Mouse (Mus musculus) MEL (cell line): ENCODE measurements around the gene Srbd1. TPM values are rescaled to one million over a fixed set of nuclear protein-coding genes. Genes with fewer than 3 reads are reported as not detected.

Experiments used
- DNase-seq: peaks from one replicate; pipeline ENCODE4 v3.0.0; 2011; ENCODE audit warnings: low read depth, low spot score
- H3K27ac ChIP-seq: 2 replicates; pipeline ENCODE4 v1.5.1; 2012; ENCODE audit warnings: low read depth, mild to moderate bottlenecking, control low read depth, low read length, moderate library complexity; ENCODE audit not compliant: control insufficient read depth
- H3K27me3 ChIP-seq, 2 experiments: fragments of 150-350 bp in 1 of 2; sonication (generic) in 1 of 2; 2 replicates each; pipeline ENCODE4 v1.6.1; 2012; ENCODE audit warnings: low read length in 2 of 2, mild to moderate bottlenecking in 2 of 2, improper control_type of control experiment in 1 of 2, moderate library complexity in 1 of 2; ENCODE audit not compliant: insufficient read depth in 2 of 2, control insufficient read depth in 1 of 2
- H3K36me3 ChIP-seq, 2 experiments: 2 replicates each; pipeline ENCODE4 v1.6.1; 2012 to 2014; ENCODE audit warnings: low read length in 2 of 2, improper control_type of control experiment in 1 of 2, inconsistent platforms in 1 of 2, mild to moderate bottlenecking in 1 of 2; ENCODE audit not compliant: insufficient read depth in 2 of 2, control insufficient read depth in 1 of 2
- H3K4me1 ChIP-seq, 2 experiments: fragments of 150-350 bp in 1 of 2; sonication (generic) in 1 of 2; 2 replicates each; pipeline ENCODE4 v1.6.1; 2012; ENCODE audit warnings: low read length in 2 of 2, improper control_type of control experiment in 1 of 2, mild to moderate bottlenecking in 1 of 2; ENCODE audit not compliant: insufficient read depth in 2 of 2, control insufficient read depth in 1 of 2
- H3K4me3 ChIP-seq, 2 experiments: fragments of 150-350 bp in 1 of 2; sonication (generic) in 1 of 2; 2 replicates each; pipeline ENCODE4 v1.5.1; 2012; ENCODE audit warnings: low read depth in 2 of 2, low read length in 2 of 2, mild to moderate bottlenecking in 2 of 2, moderate library complexity in 2 of 2, control low read depth in 1 of 2, improper control_type of control experiment in 1 of 2; ENCODE audit not compliant: control insufficient read depth in 1 of 2, insufficient read depth in 1 of 2
- H3K79me2 ChIP-seq: 2 replicates; pipeline ENCODE4 v1.6.1; 2012; ENCODE audit warnings: mild to moderate bottlenecking, low read length, moderate library complexity; ENCODE audit not compliant: control insufficient read depth, poor library complexity, insufficient read depth
- H3K9ac ChIP-seq: 2 replicates; pipeline ENCODE4 v1.6.1; 2012; ENCODE audit warnings: low read depth, mild to moderate bottlenecking, control low read depth, low read length, moderate library complexity; ENCODE audit not compliant: control insufficient read depth, poor library complexity, severe bottlenecking
- H3K9me3 ChIP-seq: fragments of 150-350 bp; sonication (generic); replicated peaks from 2 replicates; pipeline ENCODE4 v1.6.1; 2012; ENCODE audit warnings: mild to moderate bottlenecking, low read length, improper control_type of control experiment, moderate library complexity; ENCODE audit not compliant: insufficient read depth
- CHD1 ChIP-seq: IDR thresholded peaks from 2 replicates; pipeline ENCODE4 v1.6.1; 2012; ENCODE audit warnings: low read depth, mild to moderate bottlenecking, inconsistent platforms, low read length, improper control_type of control experiment
- CTCF ChIP-seq, 3 experiments: IDR thresholded peaks in 2 of 3; conservative IDR thresholded peaks in 1 of 3; 2 replicates each; pipeline ENCODE4 v1.5.1; 2011 to 2012; ENCODE audit warnings: low read length in 3 of 3, low read depth in 2 of 3, mild to moderate bottlenecking in 2 of 3, improper control_type of control experiment in 1 of 3, inconsistent platforms in 1 of 3, mixed read lengths in 1 of 3, moderate library complexity in 1 of 3; ENCODE audit not compliant: control insufficient read depth in 1 of 3, insufficient read depth in 1 of 3, poor library complexity in 1 of 3, severe bottlenecking in 1 of 3
- ELF1 ChIP-seq: IDR thresholded peaks from 2 replicates; pipeline ENCODE4 v1.6.1; 2014; ENCODE audit warnings: low read depth, mild to moderate bottlenecking, inconsistent platforms, low read length, improper control_type of control experiment, moderate library complexity
- EP300 ChIP-seq, 2 experiments: IDR thresholded peaks; 2 replicates each; pipeline ENCODE4 v1.6.1; 2011; ENCODE audit warnings: improper control_type of control experiment in 2 of 2, low read length in 2 of 2, low read depth in 1 of 2, mild to moderate bottlenecking in 1 of 2
- ETS1 ChIP-seq: IDR thresholded peaks from 2 replicates; pipeline ENCODE4 v1.6.1; 2012; ENCODE audit warnings: low read depth, mild to moderate bottlenecking, inconsistent platforms, low read length, improper control_type of control experiment, moderate library complexity
- GABPA ChIP-seq: IDR thresholded peaks from 2 replicates; pipeline ENCODE4 v1.6.1; 2012; ENCODE audit warnings: low read depth, mild to moderate bottlenecking, inconsistent platforms, low read length, improper control_type of control experiment, moderate library complexity
- GATA1 ChIP-seq: IDR thresholded peaks from 2 replicates; pipeline ENCODE4 v1.6.1; 2011; ENCODE audit warnings: low read depth, low read length, improper control_type of control experiment
- KAT2A ChIP-seq: conservative IDR thresholded peaks from 2 replicates; pipeline ENCODE4 v1.6.1; 2012; ENCODE audit warnings: low read depth, low read length, improper control_type of control experiment, inconsistent platforms
- MAFK ChIP-seq: IDR thresholded peaks from 2 replicates; pipeline ENCODE4 v1.6.1; 2011; ENCODE audit warnings: low read depth, mild to moderate bottlenecking, low read length, improper control_type of control experiment, borderline replicate concordance
- MXI1 ChIP-seq: IDR thresholded peaks from 2 replicates; pipeline ENCODE4 v1.6.1; 2011; ENCODE audit warnings: mild to moderate bottlenecking, low read depth, low read length, improper control_type of control experiment
- MYB ChIP-seq: IDR thresholded peaks from 2 replicates; pipeline ENCODE4 v1.6.1; 2011; ENCODE audit warnings: mild to moderate bottlenecking, low read depth, low read length, improper control_type of control experiment
- MYC ChIP-seq: IDR thresholded peaks from 2 replicates; pipeline ENCODE4 v1.6.1; 2011; ENCODE audit warnings: low read depth, mild to moderate bottlenecking, low read length, improper control_type of control experiment, moderate library complexity
- NRF1 ChIP-seq: IDR thresholded peaks from 2 replicates; pipeline ENCODE4 v1.6.1; 2014; ENCODE audit warnings: low read depth, mild to moderate bottlenecking, inconsistent platforms, low read length, improper control_type of control experiment, moderate library complexity; ENCODE audit not compliant: poor library complexity, insufficient read depth, severe bottlenecking
- POLR2AphosphoS2 ChIP-seq: IDR thresholded peaks from 2 replicates; pipeline ENCODE4 v1.6.1; 2011; ENCODE audit warnings: low read length, improper control_type of control experiment
- RCOR1 ChIP-seq: IDR thresholded peaks from 2 replicates; pipeline ENCODE4 v1.6.1; 2012; ENCODE audit warnings: low read depth, mild to moderate bottlenecking, inconsistent platforms, low read length, improper control_type of control experiment
- SIN3A ChIP-seq: IDR thresholded peaks from 2 replicates; pipeline ENCODE4 v1.6.1; 2012; ENCODE audit warnings: low read length, improper control_type of control experiment, inconsistent platforms
- TAL1 ChIP-seq: IDR thresholded peaks from 2 replicates; pipeline ENCODE4 v1.6.1; 2012; ENCODE audit warnings: mild to moderate bottlenecking, inconsistent platforms, low read length, moderate library complexity, mixed read lengths
- TBP ChIP-seq: IDR thresholded peaks from 2 replicates; pipeline ENCODE4 v1.8.0; 2011; ENCODE audit warnings: low read depth, low read length, improper control_type of control experiment
- TCF12 ChIP-seq: IDR thresholded peaks from 2 replicates; pipeline ENCODE4 v1.6.1; 2014; ENCODE audit warnings: low read depth, mild to moderate bottlenecking, inconsistent platforms, low read length, improper control_type of control experiment, moderate library complexity
- UBTF ChIP-seq: IDR thresholded peaks from 2 replicates; pipeline ENCODE4 v1.6.1; 2012; ENCODE audit warnings: low read depth, mild to moderate bottlenecking, inconsistent platforms, low read length, improper control_type of control experiment, moderate library complexity, borderline replicate concordance; ENCODE audit not compliant: insufficient read depth
- USF2 ChIP-seq, 2 experiments: IDR thresholded peaks; 2 replicates each; pipeline ENCODE4 v1.6.1; 2011 to 2012; ENCODE audit warnings: improper control_type of control experiment in 2 of 2, low read length in 2 of 2, borderline replicate concordance in 1 of 2, inconsistent platforms in 1 of 2, low read depth in 1 of 2, mild to moderate bottlenecking in 1 of 2; ENCODE audit not compliant: insufficient read depth in 1 of 2
- ZC3H11A ChIP-seq: IDR thresholded peaks from 2 replicates; pipeline ENCODE4 v1.6.1; 2012; ENCODE audit warnings: low read depth, mild to moderate bottlenecking, inconsistent platforms, low read length, improper control_type of control experiment
- ZKSCAN1 ChIP-seq: IDR thresholded peaks from 2 replicates; pipeline ENCODE4 v1.6.1; 2012; ENCODE audit warnings: low read depth, mild to moderate bottlenecking, inconsistent platforms, low read length, improper control_type of control experiment, moderate library complexity
- polyA plus RNA-seq, 2 experiments: library from polyadenylated mRNA; stranded (reverse) in 1 of 2; unstranded in 1 of 2; fragments of >175 nt in 1 of 2; fragments of >200 nt in 1 of 2; gene quantifications; 2 replicates each; pipeline versions ENCODE4 v1.2.1 to v1.2.4; 2012; ENCODE audit warnings: low replicate concordance in 2 of 2, low read depth in 1 of 2; ENCODE audit not compliant: insufficient read length in 2 of 2, insufficient read depth in 1 of 2, missing spikeins in 1 of 2
- total RNA-seq: library from RNA; depleted of rRNA; stranded (reverse); fragments of 300-350 nt; gene quantifications from 2 replicates; pipeline ENCODE4 v1.2.3, GENCODE M21; 2012

The Srbd1 gene
- total and polyA plus RNA-seq, 3 experiments = 14.9 to 30.5 TPM; not detected in 1

DNA sequence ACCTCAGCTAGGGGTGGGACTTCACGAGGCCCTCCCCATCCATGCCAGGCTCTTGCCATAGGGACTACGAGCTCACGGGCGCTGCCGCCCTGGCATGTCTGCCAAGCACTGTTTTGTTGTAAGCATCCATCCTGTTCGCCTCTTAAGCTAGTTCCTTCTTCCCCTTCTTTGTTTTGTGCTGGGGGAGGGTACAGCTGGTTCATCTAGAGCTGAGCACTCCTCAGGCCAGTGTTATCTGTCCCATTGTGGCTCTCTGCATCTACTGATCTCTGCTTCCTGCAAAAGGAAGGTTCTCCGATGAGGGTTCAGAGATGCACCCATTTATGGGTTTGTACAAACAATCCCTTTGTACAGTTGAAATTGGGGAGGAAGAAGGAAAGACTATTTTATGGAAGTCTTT is 31.7 kb upstream of the Srbd1 start:
- peaks cover 0 to 11% of the 10 kb centered on the region in 2 experiments; a peak in 2 of 4 replicates for H3K36me3 ChIP-seq
- peak; percentile 76 for DNase-seq
- no peaks in the 10 kb centered on the region; the same call in 1 of the 2 replicates for H3K79me2 ChIP-seq
- no peaks in the 10 kb centered on the region for H3K27me3 ChIP-seq
- TF ChIP-seq NRF1 = no peak
- TF ChIP-seq MAFK = no peak
- peak; percentile 34; the same call in 1 of the 2 replicates for TF ChIP-seq ELF1
- TF ChIP-seq TBP = 0 out of 2 replicates have a peak, but pooled peaks have one; percentile 17
- no peak for TF ChIP-seq POLR2AphosphoS2
- no peak for TF ChIP-seq USF2 (IDR thresholded peaks at IDR 0.05; ENCODE audit: borderline replicate concordance in 1 of 2, insufficient read depth in 1 of 2, low read depth in 1 of 2, low read length in 2 of 2)
- TF ChIP-seq GATA1 = peak; percentile 79
- peak; percentile 55; the same call in 1 of the 2 replicates for TF ChIP-seq SIN3A
- TF ChIP-seq CHD1 = no peak
- no peak for TF ChIP-seq CTCF (IDR thresholded peaks at IDR 0.05 in 2 of 3, conservative IDR thresholded peaks at IDR 0.05 in 1 of 3; ENCODE audit: control insufficient read depth in 1 of 3, insufficient read depth in 1 of 3, low read depth in 2 of 3, low read length in 3 of 3, poor library complexity in 1 of 3, severe bottlenecking in 1 of 3)
- no peak for TF ChIP-seq TAL1
- TF ChIP-seq ETS1 = peak; percentile 69
- no peak for TF ChIP-seq ZKSCAN1
- TF ChIP-seq ZC3H11A = no peak
- TF ChIP-seq MXI1 = peak; percentile 48; the same call in 1 of the 2 replicates
- no peak for TF ChIP-seq MYC
- no peak for TF ChIP-seq UBTF
- no peak for TF ChIP-seq GABPA
- no peak for TF ChIP-seq MYB
- peak; percentile 53 for TF ChIP-seq RCOR1
- peak; percentile 66 for TF ChIP-seq EP300 (IDR thresholded peaks at IDR 0.05; ENCODE audit: low read depth in 1 of 2, low read length in 2 of 2)
- no peak for TF ChIP-seq KAT2A
- peak; percentile 50; the same call in 1 of the 2 replicates for TF ChIP-seq TCF12
- TF ChIP-seq, all 39 proteins: peak for 9
- H3K4me3 ChIP-seq = 0 out of 4 replicates have a peak overlapping the region, but pooled peaks of 1 of the 2 experiments have one; percentile 7
- H3K9ac ChIP-seq = no peak overlapping the region
- H3K9me3 ChIP-seq = no peaks in the 10 kb centered on the region
- H3K27ac ChIP-seq = peak overlapping the region; percentile 23
- H3K4me1 ChIP-seq = peaks cover 3 to 17% of the 10 kb centered on the region in 2 experiments
